Mouse (Mus musculus): Measurements from ENCODE around the gene Wdtc1.

DNA sequence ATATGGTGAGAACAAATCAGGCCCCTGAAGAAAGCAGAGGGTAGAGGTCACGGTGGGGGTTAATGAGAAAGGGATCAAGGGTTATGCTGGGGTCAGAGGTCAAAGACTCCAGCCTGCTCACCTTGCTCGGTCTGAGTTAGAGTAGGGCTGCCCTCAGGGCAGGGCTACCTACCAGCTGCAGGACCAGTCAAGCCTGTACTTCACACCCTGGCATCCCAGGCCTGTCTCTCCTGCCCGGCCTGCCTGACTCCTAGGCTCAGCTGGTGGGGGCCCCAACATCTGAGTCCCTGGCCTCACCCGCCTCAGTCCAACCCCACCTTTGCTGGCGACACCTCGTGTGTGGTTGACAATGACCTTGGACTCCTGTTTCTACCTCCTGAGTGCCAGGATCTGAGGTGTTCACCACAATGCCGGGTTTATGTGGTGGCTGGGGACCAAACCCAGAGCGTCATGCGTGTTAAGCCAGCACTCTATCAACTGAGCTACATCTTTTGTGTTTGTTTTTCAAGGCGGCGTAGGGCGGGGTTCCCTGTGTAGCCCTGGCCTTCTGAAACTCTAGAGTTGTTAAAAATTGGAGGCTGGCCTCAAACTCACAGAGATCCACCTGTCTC is 95.4 kb downstream of the Wdtc1 start:
- no peak for TF ChIP-seq POLR2A (IDR thresholded peaks at IDR 0.05; ENCODE audit: borderline replicate concordance, low read depth, low read length)
- TF ChIP-seq CTCF (IDR thresholded peaks at IDR 0.05; ENCODE audit: low read depth, low read length) = no peak
